Mouse (Mus musculus) brain, embryonic 14.5 days (tissue): ENCODE data around the gene Ovca2.

Source experiments
- CTCF ChIP-seq: fragments of 200-500 bp; IDR thresholded peaks from 2 replicates; pipeline ENCODE4 v1.5.1; 2012; ENCODE audit warnings: inconsistent platforms, mild to moderate bottlenecking, moderate library complexity, borderline replicate concordance; ENCODE audit not compliant: insufficient read depth, insufficient read length; ENCODE audit errors: extremely low read depth
- POLR2A ChIP-seq: fragments of 200-500 bp; IDR thresholded peaks from 2 replicates; pipeline ENCODE4 v1.6.1; 2012; ENCODE audit warnings: mild to moderate bottlenecking, inconsistent platforms, borderline replicate concordance; ENCODE audit not compliant: poor library complexity, insufficient read depth, insufficient read length, severe bottlenecking; ENCODE audit errors: extremely low read depth

DNA sequence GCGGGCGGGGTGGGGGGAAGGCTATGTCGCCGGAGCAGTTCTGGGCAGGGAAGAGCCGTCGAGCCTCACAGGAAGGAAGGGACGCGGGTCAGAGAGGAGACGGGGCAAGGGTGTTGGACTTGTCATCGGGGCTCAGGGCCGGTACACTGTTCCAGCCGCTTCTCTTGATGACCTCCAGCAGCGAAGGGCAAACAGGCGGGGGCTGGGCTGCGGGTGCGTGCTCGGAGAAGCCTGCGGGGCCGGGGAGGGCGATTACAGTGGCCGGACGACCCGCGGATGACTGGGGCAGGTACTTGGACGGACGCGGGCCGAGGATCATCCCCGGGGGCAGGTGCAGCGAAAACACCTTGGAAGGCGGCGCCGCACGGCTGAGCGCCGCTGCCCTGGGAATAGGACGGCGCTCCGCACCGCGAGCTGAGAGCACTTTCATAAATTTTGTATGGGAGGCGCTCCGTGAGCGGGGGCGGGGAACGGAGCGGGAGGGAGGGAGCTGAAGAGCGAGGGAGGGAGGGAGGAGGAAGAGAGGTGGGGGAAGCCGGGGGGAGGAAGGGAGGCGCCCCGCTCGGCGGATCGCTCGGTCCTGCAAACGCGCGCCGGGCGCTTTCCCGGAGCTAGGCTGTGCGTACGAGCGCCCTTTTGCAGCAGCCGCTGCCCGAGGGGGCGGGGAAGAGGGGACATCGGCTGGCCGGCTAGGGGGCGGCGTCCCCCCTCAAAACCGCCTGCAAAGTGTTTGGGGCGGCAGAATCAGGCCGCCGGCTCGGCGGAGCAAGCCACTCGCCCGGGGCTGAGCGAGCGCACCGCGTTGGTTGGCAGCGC lies 14.8 kb upstream of the Ovca2 start, which contains the start of gene Rtn4rl1:
- TF ChIP-seq CTCF = no peak
- peak; percentile 39; the same call in 1 of the 2 replicates for TF ChIP-seq POLR2A
